Mouse (Mus musculus): ENCODE measurements at regions not wholly inside any gene's neighbourhood (a gene's known extent, or its start where the extent isn't known, plus 50 kb on each side); places are given as distances from the start of the nearest gene placed in this dataset.

DNA sequence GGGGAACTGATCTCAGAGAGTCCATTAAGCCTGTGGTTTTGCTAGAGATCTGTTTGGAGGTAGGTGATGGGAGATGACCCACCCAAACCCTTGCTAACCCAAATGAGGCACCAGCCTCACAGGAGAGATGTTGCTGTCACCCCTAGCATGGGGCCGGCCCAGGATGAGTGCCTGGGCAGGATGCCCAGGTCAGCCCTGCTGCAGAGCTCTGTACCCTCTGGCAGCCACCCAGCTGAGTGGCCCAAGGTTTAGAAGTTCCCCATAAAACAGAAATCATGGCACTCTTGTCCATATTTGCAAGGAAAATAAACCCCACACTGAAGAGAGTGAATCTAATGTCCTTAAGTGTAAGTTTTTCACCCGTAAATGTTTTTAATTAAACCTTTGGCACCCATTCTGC is 141.7 kb downstream of the H2afy start (continued):
- TF ChIP-seq ETS1 (IDR thresholded peaks at IDR 0.05; ENCODE audit: low read depth, low read length) = no peak

DNA sequence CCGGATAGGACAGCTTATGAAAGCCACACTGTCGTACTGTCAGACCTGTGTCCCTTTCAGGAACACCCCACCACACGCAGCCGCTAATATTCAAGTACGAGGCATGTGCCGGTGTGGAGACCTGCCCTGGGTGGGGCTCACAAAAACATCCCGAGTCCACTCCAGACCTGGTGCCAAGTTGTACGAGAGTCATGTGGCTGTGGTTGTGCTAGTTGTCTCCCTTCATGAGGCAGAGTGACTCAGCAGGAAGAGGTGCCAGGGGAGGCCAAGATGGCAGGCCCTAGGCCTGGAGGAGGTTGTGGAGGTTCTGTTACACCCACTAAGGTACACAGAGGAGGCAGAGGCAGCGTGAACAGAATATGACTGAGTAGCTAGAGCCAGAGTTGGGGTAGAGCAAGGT is 143.5 kb downstream of the H2afy start:
- Histone ChIP-seq H3K4me3 (ENCODE audit: control insufficient read depth in 1 of 2, insufficient read depth in 1 of 2, low read depth in 2 of 2, low read length in 2 of 2) (no peak overlapping the region), H3K36me3 (ENCODE audit: control insufficient read depth in 1 of 2, insufficient read depth in 2 of 2, low read length in 2 of 2) (no peaks in the 10 kb centered on the region), H3K27me3 (ENCODE audit: control insufficient read depth in 1 of 2, insufficient read depth in 2 of 2, low read length in 2 of 2) (no peaks in the 10 kb centered on the region), H3K4me1 (ENCODE audit: control insufficient read depth in 1 of 2, insufficient read depth in 2 of 2, low read length in 2 of 2) (no peaks in the 10 kb centered on the region), H3K9me3 (replicated peaks; ENCODE audit: insufficient read depth, low read length) (no peaks in the 10 kb centered on the region), H3K79me2 (ENCODE audit: control insufficient read depth, insufficient read depth, low read length, poor library complexity) (no peaks in the 10 kb centered on the region), H3K9ac (ENCODE audit: control insufficient read depth, low read depth, low read length, poor library complexity, severe bottlenecking) (no peak overlapping the region), H3K27ac (ENCODE audit: control insufficient read depth, low read depth, low read length) (no peak overlapping the region)
- TF ChIP-seq MAX (IDR thresholded peaks at IDR 0.05; ENCODE audit: low read length) (no peak), USF1 (IDR thresholded peaks at IDR 0.05; ENCODE audit: low read depth, low read length) (no peak), NRF1 (IDR thresholded peaks at IDR 0.05; ENCODE audit: insufficient read depth, low read depth, low read length, poor library complexity, severe bottlenecking) (no peak), BHLHE40 (IDR thresholded peaks at IDR 0.05; ENCODE audit: borderline replicate concordance, low read depth, low read length) (no peak), POLR2AphosphoS2 (IDR thresholded peaks at IDR 0.05; ENCODE audit: low read length) (no peak), ZC3H11A (IDR thresholded peaks at IDR 0.05; ENCODE audit: low read depth, low read length) (no peak), GATA1 (IDR thresholded peaks at IDR 0.05; ENCODE audit: low read depth, low read length) (no peak), ELF1 (IDR thresholded peaks at IDR 0.05; ENCODE audit: low read depth, low read length) (no peak), POLR2A (IDR thresholded peaks at IDR 0.05; ENCODE audit: control insufficient read depth in 1 of 2, insufficient read depth in 1 of 2, low read depth in 1 of 2, low read length in 2 of 2, poor library complexity in 1 of 2) (no peak), ZKSCAN1 (IDR thresholded peaks at IDR 0.05; ENCODE audit: low read depth, low read length) (no peak), CHD2 (IDR thresholded peaks at IDR 0.05; ENCODE audit: low read length) (no peak), RCOR1 (IDR thresholded peaks at IDR 0.05; ENCODE audit: low read depth, low read length) (no peak), RAD21 (IDR thresholded peaks at IDR 0.05; ENCODE audit: low read depth, low read length) (no peak), SIN3A (IDR thresholded peaks at IDR 0.05; ENCODE audit: low read length) (no peak), CTCF (IDR thresholded peaks at IDR 0.05 in 2 of 3, conservative IDR thresholded peaks at IDR 0.05 in 1 of 3; ENCODE audit: control insufficient read depth in 1 of 3, insufficient read depth in 1 of 3, low read depth in 2 of 3, low read length in 3 of 3, poor library complexity in 1 of 3, severe bottlenecking in 1 of 3) (no peak), ZNF384 (IDR thresholded peaks at IDR 0.05; ENCODE audit: low read depth, low read length) (no peak)
- DNase-seq (ENCODE audit: low read depth, low spot score) = no peak

DNA sequence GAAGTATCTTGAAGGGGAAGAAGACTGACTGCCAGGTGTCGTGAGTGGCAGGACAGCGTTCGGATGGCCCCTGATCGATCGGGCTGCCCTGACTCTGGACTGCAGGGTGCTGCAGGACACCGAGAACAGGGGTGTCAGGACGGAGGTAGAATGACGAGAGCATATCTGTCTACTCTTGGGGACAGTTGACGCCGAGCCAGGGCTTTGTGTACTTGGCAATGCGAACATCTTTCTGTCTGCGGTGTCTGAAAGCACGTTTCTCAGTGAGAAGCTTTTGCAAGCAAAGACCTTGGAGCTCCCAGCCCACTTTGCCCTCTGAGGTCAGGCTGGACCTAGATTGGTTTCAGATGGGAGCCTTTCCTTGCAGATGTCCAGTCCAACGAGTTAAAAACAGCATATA is 144.9 kb downstream of the H2afy start:
- Histone ChIP-seq H3K79me2 (ENCODE audit: control insufficient read depth, insufficient read depth, low read length, poor library complexity) (no peaks in the 10 kb centered on the region), H3K4me3 (ENCODE audit: control insufficient read depth in 1 of 2, insufficient read depth in 1 of 2, low read depth in 2 of 2, low read length in 2 of 2) (no peak overlapping the region), H3K9me3 (replicated peaks; ENCODE audit: insufficient read depth, low read length) (no peaks in the 10 kb centered on the region), H3K27ac (ENCODE audit: control insufficient read depth, low read depth, low read length) (no peak overlapping the region), H3K27me3 (ENCODE audit: control insufficient read depth in 1 of 2, insufficient read depth in 2 of 2, low read length in 2 of 2) (no peaks in the 10 kb centered on the region), H3K4me1 (ENCODE audit: control insufficient read depth in 1 of 2, insufficient read depth in 2 of 2, low read length in 2 of 2) (no peaks in the 10 kb centered on the region), H3K36me3 (ENCODE audit: control insufficient read depth in 1 of 2, insufficient read depth in 2 of 2, low read length in 2 of 2) (no peaks in the 10 kb centered on the region), H3K9ac (ENCODE audit: control insufficient read depth, low read depth, low read length, poor library complexity, severe bottlenecking) (no peak overlapping the region)
- DNase-seq (ENCODE audit: low read depth, low spot score) = no peak
- TF ChIP-seq SIN3A (IDR thresholded peaks at IDR 0.05; ENCODE audit: low read length) (no peak), GABPA (IDR thresholded peaks at IDR 0.05; ENCODE audit: low read depth, low read length) (no peak), TAL1 (IDR thresholded peaks at IDR 0.05; ENCODE audit: low read length) (no peak), TBP (IDR thresholded peaks at IDR 0.05; ENCODE audit: low read depth, low read length) (no peak), E2F4 (IDR thresholded peaks at IDR 0.05; ENCODE audit: borderline replicate concordance, low read depth, low read length) (no peak), ZC3H11A (IDR thresholded peaks at IDR 0.05; ENCODE audit: low read depth, low read length) (no peak), MYC (IDR thresholded peaks at IDR 0.05; ENCODE audit: low read depth, low read length) (no peak), NELFE (IDR thresholded peaks at IDR 0.05; ENCODE audit: low read depth, low read length) (no peak), ETS1 (IDR thresholded peaks at IDR 0.05; ENCODE audit: low read depth, low read length) (no peak), RAD21 (IDR thresholded peaks at IDR 0.05; ENCODE audit: low read depth, low read length) (no peak), ZKSCAN1 (IDR thresholded peaks at IDR 0.05; ENCODE audit: low read depth, low read length) (no peak), POLR2AphosphoS2 (IDR thresholded peaks at IDR 0.05; ENCODE audit: low read length) (no peak), MAFK (IDR thresholded peaks at IDR 0.05; ENCODE audit: borderline replicate concordance, low read depth, low read length) (no peak), EP300 (IDR thresholded peaks at IDR 0.05; ENCODE audit: low read depth in 1 of 2, low read length in 2 of 2) (no peak), GATA1 (IDR thresholded peaks at IDR 0.05; ENCODE audit: low read depth, low read length) (no peak), MAX (IDR thresholded peaks at IDR 0.05; ENCODE audit: low read length) (no peak)
